Mouse (Mus musculus) cerebellum, adult 2 months (tissue): ENCODE measurements around the gene Gm32742. TPM values are rescaled to one million over a fixed set of nuclear protein-coding genes. Genes with fewer than 3 reads are reported as not detected.

ENCODE experiments used
- DNase-seq, 2 experiments: peaks; one replicate each; pipeline ENCODE4 v3.0.0; 2021
- H3K27ac ChIP-seq: fragments of 200-500 bp; 2 replicates; pipeline ENCODE4 v1.5.1; 2012; ENCODE audit warnings: low read length, control low read depth, inconsistent platforms; ENCODE audit not compliant: insufficient read depth
- H3K27me3 ChIP-seq: fragments of 200-500 bp; 2 replicates; pipeline ENCODE4 v1.6.1; 2012; ENCODE audit warnings: inconsistent platforms, mild to moderate bottlenecking, low read length, moderate library complexity; ENCODE audit not compliant: control insufficient read depth, insufficient read depth
- H3K4me1 ChIP-seq: fragments of 200-500 bp; 2 replicates; pipeline ENCODE4 v1.6.1; 2011; ENCODE audit warnings: low read length; ENCODE audit not compliant: control insufficient read depth, insufficient read depth
- H3K4me3 ChIP-seq: fragments of 200-500 bp; replicated peaks from 2 replicates; pipeline ENCODE3; 2011; ENCODE audit warnings: mild to moderate bottlenecking, low read depth, low read length, control low read depth; ENCODE audit not compliant: insufficient read depth
- CTCF ChIP-seq: fragments of 200-500 bp; IDR thresholded peaks from 2 replicates; pipeline ENCODE4 v1.5.1; 2011; ENCODE audit warnings: low read depth, mild to moderate bottlenecking, control low read depth, low read length, moderate library complexity, borderline replicate concordance; ENCODE audit not compliant: insufficient read depth
- POLR2A ChIP-seq: fragments of 200-500 bp; IDR thresholded peaks from 2 replicates; pipeline ENCODE4 v1.6.1; 2011; ENCODE audit warnings: low read length, control low read depth, borderline replicate concordance; ENCODE audit not compliant: insufficient read depth
- WGBS: fragments of 180-500 bp; shearing (Covaris S2); methylation state at CpG from one replicate; pipeline ENCODE4 v1.1.7; 2018; 5-methylcytosine and 5-hydroxymethylcytosine counted together
- polyA plus RNA-seq: library from polyadenylated mRNA; depleted of rRNA; stranded (reverse); fragments of >200 nt; gene quantifications from 2 replicates; pipeline ENCODE4 v1.2.3, GENCODE M21; 2012; rRNA removed

The Gm32742 gene
- polyA plus RNA-seq, 1 experiment: 0.02 TPM

DNA sequence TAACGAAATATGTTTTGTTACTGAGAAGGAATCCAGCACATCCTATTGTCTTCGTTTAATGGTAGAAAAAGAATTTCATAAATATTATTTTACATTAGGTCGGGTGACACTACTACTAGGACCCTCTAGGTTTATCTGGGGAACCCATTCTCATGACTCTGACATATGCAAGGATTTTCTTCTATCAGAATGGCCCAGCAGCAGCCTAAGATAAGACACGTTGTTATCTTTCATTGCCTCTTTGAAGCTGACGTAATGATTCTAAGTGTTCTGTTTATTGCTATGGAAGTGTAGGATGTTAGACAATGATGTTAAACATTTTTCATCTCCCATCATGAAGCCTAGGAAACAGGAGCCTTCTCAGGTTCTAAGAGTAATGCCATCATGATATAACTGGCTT lies 71.6 kb downstream of the Gm32742 start:
- no peaks in the 10 kb centered on the region for H3K27me3 ChIP-seq
- H3K4me3 ChIP-seq: no peak overlapping the region
- no peaks in the 10 kb centered on the region for H3K4me1 ChIP-seq
- no peak overlapping the region for H3K27ac ChIP-seq
- TF ChIP-seq POLR2A: no peak
- TF ChIP-seq CTCF: no peak
- DNase-seq: no peak
- WGBS: 85% methylated on average over 5 of the region's 5 CpGs

DNA sequence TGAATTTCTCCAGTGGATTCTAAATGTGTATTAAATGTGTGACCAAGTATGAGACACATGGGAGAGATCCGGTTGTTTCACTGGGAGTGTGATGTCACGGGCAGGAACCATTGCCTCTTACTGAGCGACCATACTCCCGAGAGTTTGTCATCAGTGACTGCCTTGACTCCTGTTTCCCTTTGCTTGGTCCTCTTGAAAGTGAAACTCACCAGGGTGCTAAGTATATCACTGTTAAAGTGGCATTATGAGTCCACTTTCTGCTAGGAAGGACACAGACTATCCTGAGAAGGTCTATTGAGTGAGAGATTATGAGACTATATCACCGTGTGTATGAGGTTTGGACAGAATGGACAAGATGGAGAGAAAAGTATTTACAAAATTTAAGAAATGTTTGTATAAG lies 83.7 kb downstream of the Gm32742 start:
- no peak for DNase-seq
- no peak for TF ChIP-seq POLR2A
- no peaks in the 10 kb centered on the region for H3K27me3 ChIP-seq
- no peak overlapping the region for H3K4me3 ChIP-seq
- H3K27ac ChIP-seq: no peak overlapping the region
- peaks cover 4% of the 10 kb centered on the region; the same call in 1 of the 2 replicates for H3K4me1 ChIP-seq
- WGBS: 89% methylated on average over 5 of the region's 5 CpGs

Other genes starting within 250 kb of the Gm32742 start
- gene Sik2, start 156.4 kb downstream of the Gm32742 start, polyA plus RNA-seq: 23.1 and 23.6 TPM in 2 replicates
- not detected in 2 replicates for gene Btg4, start 104.6 kb downstream of the Gm32742 start, polyA plus RNA-seq
- gene Layn, start 88.4 kb downstream of the Gm32742 start, polyA plus RNA-seq: 7.2 and 7.5 TPM in 2 replicates
- 0.29 and 0.48 TPM in 2 replicates for gene 4833427G06Rik, start 63.4 kb downstream of the Gm32742 start, polyA plus RNA-seq
- 0.19 and 0.20 TPM in 2 replicates for gene Pou2af1, start 48.2 kb upstream of the Gm32742 start, polyA plus RNA-seq
- 3.5 and 3.7 TPM in 2 replicates for gene Colca2, start 113.1 kb upstream of the Gm32742 start, polyA plus RNA-seq
- not detected in 2 replicates for gene 1810046K07Rik, start 163.4 kb upstream of the Gm32742 start, polyA plus RNA-seq